In genomic region chrX:137569472-137570188, GRCm38 (mm10) we compare ENCODE assay signal across 11 mouse cellular contexts. TPM values are rescaled to one million over a fixed set of nuclear protein-coding genes. Genes with fewer than 3 reads are reported as not detected.
DNase-seq lines count a peak whose midpoint lies in the region; ATAC-seq lines count a peak whose summit lies in the region.
"Had no signal": no experiment of that assay in that cellular context is flagged by ENCODE, and none has a peak within 500 bp of the region (broad histone marks: within the 10 kb centered on the region; RNA-seq: fewer than 3 reads in every experiment).

No protein-coding gene starts in this region.

- 20% methylated on average over 21 of the region's 21 CpGs for WGBS in heart, embryonic 15.5 days
- 21% methylated on average over 21 of the region's 21 CpGs for WGBS in embryonic facial prominence, embryonic 11.5 days
- WGBS in intestine, embryonic 14.5 days, result 19% methylated on average over 21 of the region's 21 CpGs
- 24% methylated on average over 21 of the region's 21 CpGs for WGBS in neural tube, embryonic 13.5 days

- H3K4me3 ChIP-seq in heart, embryonic 15.5 days, result peak overlapping the region; percentile 47
- no peak overlapping the region for H3K4me3 ChIP-seq in embryonic facial prominence, embryonic 11.5 days (ENCODE audit: low read depth, low read length)
- no peak overlapping the region for H3K4me3 ChIP-seq in intestine, embryonic 14.5 days (ENCODE audit: low read depth, low read length)
- H3K4me3 ChIP-seq in neural tube, embryonic 13.5 days, result peak overlapping the region; percentile 44
- H3K4me3 ChIP-seq: liver, embryonic 13.5 days had no signal

- no peak overlapping the region for H3K27ac ChIP-seq in heart, embryonic 15.5 days
- H3K27ac ChIP-seq in embryonic facial prominence, embryonic 11.5 days (replicated peaks; ENCODE audit: low read depth, low read length), result no peak overlapping the region
- H3K27ac ChIP-seq in intestine, embryonic 14.5 days (ENCODE audit: low read depth), result no peak overlapping the region
- H3K27ac ChIP-seq in neural tube, embryonic 13.5 days (replicated peaks), result no peak overlapping the region
- H3K27ac ChIP-seq: liver, embryonic 13.5 days had no signal

- DNase-seq in heart, postnatal 14 days, result no peak
- DNase-seq in embryonic facial prominence, embryonic 11.5 days (ENCODE audit: low spot score), result peak; percentile 5
- DNase-seq in intestine, embryonic 14.5 days (ENCODE audit: low spot score), result no peak
- no peak for DNase-seq in natural killer cell, adult 2 months (ENCODE audit: low spot score in 2 of 2)
- DNase-seq in adrenal gland, postnatal 25 days, result no peak
- no peak for DNase-seq in right cerebral cortex, postnatal 36 days (ENCODE audit: low spot score in 2 of 2)
- DNase-seq: liver, embryonic 13.5 days had no signal

- no peak overlapping the region for H3K9ac ChIP-seq in heart, embryonic 15.5 days
- no peak overlapping the region for H3K9ac ChIP-seq in embryonic facial prominence, embryonic 11.5 days (replicated peaks; ENCODE audit: low read length)
- H3K9ac ChIP-seq in intestine, embryonic 14.5 days (ENCODE audit: low read length), result no peak overlapping the region
- H3K9ac ChIP-seq in neural tube, embryonic 13.5 days, result no peak overlapping the region
- H3K9ac ChIP-seq: liver, embryonic 13.5 days had no signal

- no peaks in the 10 kb centered on the region for H3K36me3 ChIP-seq in heart, embryonic 15.5 days
- no peaks in the 10 kb centered on the region for H3K36me3 ChIP-seq in embryonic facial prominence, embryonic 11.5 days (replicated peaks; ENCODE audit: control insufficient read depth, insufficient read depth, low read depth, low read length)
- H3K36me3 ChIP-seq in intestine, embryonic 14.5 days (ENCODE audit: control insufficient read depth, insufficient read depth, low read length), result no peaks in the 10 kb centered on the region
- H3K36me3 ChIP-seq in neural tube, embryonic 13.5 days, result no peaks in the 10 kb centered on the region
- H3K36me3 ChIP-seq: liver, embryonic 13.5 days had no signal

- peaks cover 43% of the 10 kb centered on the region for H3K27me3 ChIP-seq in heart, embryonic 15.5 days
- H3K27me3 ChIP-seq in embryonic facial prominence, embryonic 11.5 days (ENCODE audit: control insufficient read depth, insufficient read depth, low read length), result peaks cover 22% of the 10 kb centered on the region
- peaks cover 51% of the 10 kb centered on the region for H3K27me3 ChIP-seq in intestine, embryonic 14.5 days (replicated peaks; ENCODE audit: control insufficient read depth, insufficient read depth, low read length)
- peaks cover 51% of the 10 kb centered on the region for H3K27me3 ChIP-seq in neural tube, embryonic 13.5 days

- no peak for ATAC-seq in heart, embryonic 15.5 days (replicated peaks; ENCODE audit: insufficient number of reproducible peaks, insufficient read depth, low FRiP score, low read depth)
- 0 out of 2 replicates have a peak, but pooled peaks have one; percentile 54 for ATAC-seq in embryonic facial prominence, embryonic 11.5 days (replicated peaks; ENCODE audit: insufficient number of reproducible peaks, low FRiP score, low TSS enrichment, low read depth)
- ATAC-seq in intestine, embryonic 14.5 days (replicated peaks; ENCODE audit: low FRiP score, low TSS enrichment, low read depth), result no peak
- peak; percentile 58; the same call in 1 of the 2 replicates for ATAC-seq in neural tube, embryonic 13.5 days (ENCODE audit: low read depth)
- ATAC-seq: CD4-positive, CD25-positive, alpha-beta regulatory T cell, adult 4 months had no signal

- H3K4me1 ChIP-seq in heart, embryonic 15.5 days (replicated peaks), result no peaks in the 10 kb centered on the region; the same call in none of the 2 replicates
- H3K4me1 ChIP-seq in embryonic facial prominence, embryonic 11.5 days (ENCODE audit: control insufficient read depth, insufficient read depth, low read length), result no peaks in the 10 kb centered on the region
- no peaks in the 10 kb centered on the region for H3K4me1 ChIP-seq in intestine, embryonic 14.5 days (replicated peaks; ENCODE audit: control insufficient read depth, insufficient read depth, low read length)
- H3K4me1 ChIP-seq in neural tube, embryonic 13.5 days (replicated peaks), result peaks cover 13% of the 10 kb centered on the region; the same call in 1 of the 2 replicates
- H3K4me1 ChIP-seq: liver, embryonic 13.5 days had no signal

- no peaks in the 10 kb centered on the region for H3K9me3 ChIP-seq in heart, embryonic 15.5 days (replicated peaks)
- no peaks in the 10 kb centered on the region for H3K9me3 ChIP-seq in embryonic facial prominence, embryonic 11.5 days (replicated peaks; ENCODE audit: control insufficient read depth, low read length)
- H3K9me3 ChIP-seq in intestine, embryonic 14.5 days (ENCODE audit: control insufficient read depth, low read length), result no peaks in the 10 kb centered on the region
- H3K9me3 ChIP-seq in neural tube, embryonic 13.5 days, result no peaks in the 10 kb centered on the region
- H3K9me3 ChIP-seq: liver, embryonic 13.5 days had no signal

- peak overlapping the region; percentile 81 for H3K4me2 ChIP-seq in heart, embryonic 15.5 days
- H3K4me2 ChIP-seq in embryonic facial prominence, embryonic 11.5 days (ENCODE audit: low read depth, low read length), result peak overlapping the region; percentile 32
- peak overlapping the region; percentile 52 for H3K4me2 ChIP-seq in intestine, embryonic 14.5 days (ENCODE audit: low read length)
- peak overlapping the region; percentile 71 for H3K4me2 ChIP-seq in neural tube, embryonic 13.5 days
- H3K4me2 ChIP-seq: liver, embryonic 13.5 days had no signal

- intact Hi-C loops in heart, postnatal 14 days (cut with DNase I), result no loop called here

RNA-seq across cellular contexts. Expression of gene Il1rapl2, which starts 0.8 kb away (rescaled TPM):
- polyA plus RNA-seq in heart, embryonic 15.5 days (2015; fragmentation: Nextera tagmentation; extraction: Ambion mirVana), result 0.10 and 0.14 TPM in 2 replicates
- not detected for total RNA-seq in heart, postnatal 14 days (2021)
- polyA plus RNA-seq in embryonic facial prominence, embryonic 11.5 days (2014; fragmentation: Nextera tagmentation; extraction: Ambion mirVana), result 0.13 and 0.28 TPM in 2 replicates
- polyA plus RNA-seq in intestine, embryonic 14.5 days (2014; fragmentation: Nextera tagmentation; extraction: Ambion mirVana), result 0.18 and 0.42 TPM in 2 replicates
- polyA plus RNA-seq in neural tube, embryonic 13.5 days (2015; fragmentation: Nextera tagmentation; extraction: Ambion mirVana), result 2.1 and 2.7 TPM in 2 replicates
- 1.9 and 2.8 TPM in 2 replicates for total RNA-seq in adrenal gland, postnatal 25 days (2021)
- polyA plus RNA-seq: adrenal gland, adult 2 months; liver, embryonic 13.5 days had no signal

Comparison
In these comparisons a context has a peak if more than half of its experiments do, and no peak if none do; other contexts are left out.
1. ATAC-seq: peak in embryonic facial prominence, embryonic 11.5 days (single experiment) and neural tube, embryonic 13.5 days (single experiment); none in heart, embryonic 15.5 days (single experiment) and intestine, embryonic 14.5 days (single experiment).
2. H3K4me3 ChIP-seq: peak in heart, embryonic 15.5 days (single experiment) and neural tube, embryonic 13.5 days (single experiment); none in embryonic facial prominence, embryonic 11.5 days (single experiment) and intestine, embryonic 14.5 days (single experiment).
3. Peak in every context shown above with its lines, with median percentiles within 50 percentile points of each other: H3K4me2 ChIP-seq.